Mouse (Mus musculus): ENCODE results near the gene Tnxb. TPM values are rescaled to one million over a fixed set of nuclear protein-coding genes. Genes with fewer than 3 reads are reported as not detected.

Tnxb gene
- polyA plus RNA-seq, 1 experiment: 0.77 TPM

GRCm38 (mm10) chr17:34659897-34660214 lies 10.5 kb upstream of the Tnxb start:
- Histone ChIP-seq H3K27me3 (ENCODE audit: control insufficient read depth, insufficient read depth, low read length) (no peaks in the 10 kb centered on the region), H3K4me3 (ENCODE audit: control insufficient read depth, low read depth, low read length) (no peak overlapping the region), H3K4me1 (ENCODE audit: control insufficient read depth, insufficient read depth, low read length) (no peaks in the 10 kb centered on the region; the same call in 1 of the 2 replicates), H3K36me3 (ENCODE audit: control insufficient read depth, insufficient read depth, low read length) (no peaks in the 10 kb centered on the region), H3K27ac (ENCODE audit: control insufficient read depth, insufficient read depth, low read depth, low read length) (no peak overlapping the region)
- TF ChIP-seq CTCF (IDR thresholded peaks at IDR 0.05; ENCODE audit: control insufficient read depth, insufficient read depth, insufficient replicate concordance, low read depth, low read length): no peak
- no peak for TF ChIP-seq POLR2A (IDR thresholded peaks at IDR 0.05; ENCODE audit: control insufficient read depth, low read depth, low read length)

DNA sequence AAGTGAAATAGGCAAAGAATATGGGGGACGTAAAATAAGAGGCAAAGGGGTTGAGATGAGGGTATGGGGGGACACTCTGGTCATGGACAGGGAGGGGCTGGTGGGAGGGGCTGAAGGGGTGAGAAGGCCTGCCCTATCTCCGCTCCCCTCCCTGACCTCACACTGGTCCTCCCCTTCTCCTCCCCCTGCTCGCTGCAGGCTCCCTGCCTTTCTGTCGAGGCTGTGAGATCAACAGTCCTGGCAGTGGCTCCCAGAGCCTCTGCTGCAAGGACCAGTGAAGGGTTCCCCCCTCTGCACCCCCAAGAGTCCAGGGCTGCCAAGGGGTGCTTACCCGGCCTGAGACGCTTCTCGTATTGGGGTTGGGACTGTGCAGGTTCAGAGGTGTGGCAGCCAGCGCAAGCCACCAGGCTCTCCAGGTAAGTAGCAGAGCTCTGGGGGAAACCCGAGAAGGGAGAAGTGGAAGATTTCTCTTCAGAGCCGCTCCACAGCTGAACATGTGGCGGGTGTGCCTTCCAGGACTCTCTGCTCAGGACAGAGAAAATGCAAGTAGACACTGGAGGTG lies 10.0 kb upstream of the Tnxb start:
- no peaks in the 10 kb centered on the region for H3K27me3 ChIP-seq (ENCODE audit: control insufficient read depth, insufficient read depth, low read length)
- no peak overlapping the region for H3K4me3 ChIP-seq (ENCODE audit: control insufficient read depth, low read depth, low read length)
- no peaks in the 10 kb centered on the region for H3K36me3 ChIP-seq (ENCODE audit: control insufficient read depth, insufficient read depth, low read length)
- no peaks in the 10 kb centered on the region; the same call in 1 of the 2 replicates for H3K4me1 ChIP-seq (ENCODE audit: control insufficient read depth, insufficient read depth, low read length)
- TF ChIP-seq CTCF (IDR thresholded peaks at IDR 0.05; ENCODE audit: control insufficient read depth, insufficient read depth, insufficient replicate concordance, low read depth, low read length) (no peak), POLR2A (IDR thresholded peaks at IDR 0.05; ENCODE audit: control insufficient read depth, low read depth, low read length) (no peak)
- H3K27ac ChIP-seq (ENCODE audit: control insufficient read depth, insufficient read depth, low read depth, low read length): no peak overlapping the region

- Histone ChIP-seq H3K27me3 (ENCODE audit: control insufficient read depth, insufficient read depth, low read length) (no peaks in the 10 kb centered on the region), H3K36me3 (ENCODE audit: control insufficient read depth, insufficient read depth, low read length) (no peaks in the 10 kb centered on the region), H3K4me1 (ENCODE audit: control insufficient read depth, insufficient read depth, low read length) (no peaks in the 10 kb centered on the region; the same call in 1 of the 2 replicates), H3K27ac (ENCODE audit: control insufficient read depth, insufficient read depth, low read depth, low read length) (no peak overlapping the region), H3K4me3 (ENCODE audit: control insufficient read depth, low read depth, low read length) (no peak overlapping the region)
- TF ChIP-seq POLR2A (IDR thresholded peaks at IDR 0.05; ENCODE audit: control insufficient read depth, low read depth, low read length) (no peak), CTCF (IDR thresholded peaks at IDR 0.05; ENCODE audit: control insufficient read depth, insufficient read depth, insufficient replicate concordance, low read depth, low read length) (no peak)
Observed at GRCm38 (mm10) chr17:34661121-34661591, 9.2 kb upstream of the Tnxb start.

GRCm38 (mm10) chr17:34662468-34662867 lies 7.9 kb upstream of the Tnxb start:
- Histone ChIP-seq H3K4me3 (ENCODE audit: control insufficient read depth, low read depth, low read length) (no peak overlapping the region), H3K27ac (ENCODE audit: control insufficient read depth, insufficient read depth, low read depth, low read length) (no peak overlapping the region), H3K4me1 (ENCODE audit: control insufficient read depth, insufficient read depth, low read length) (no peaks in the 10 kb centered on the region; the same call in 1 of the 2 replicates), H3K36me3 (ENCODE audit: control insufficient read depth, insufficient read depth, low read length) (no peaks in the 10 kb centered on the region), H3K27me3 (ENCODE audit: control insufficient read depth, insufficient read depth, low read length) (no peaks in the 10 kb centered on the region)
- no peak for TF ChIP-seq POLR2A (IDR thresholded peaks at IDR 0.05; ENCODE audit: control insufficient read depth, low read depth, low read length)
- TF ChIP-seq CTCF (IDR thresholded peaks at IDR 0.05; ENCODE audit: control insufficient read depth, insufficient read depth, insufficient replicate concordance, low read depth, low read length): no peak

- no peak for TF ChIP-seq CTCF (IDR thresholded peaks at IDR 0.05; ENCODE audit: control insufficient read depth, insufficient read depth, insufficient replicate concordance, low read depth, low read length)
- no peak for TF ChIP-seq POLR2A (IDR thresholded peaks at IDR 0.05; ENCODE audit: control insufficient read depth, low read depth, low read length)
- no peak overlapping the region for H3K27ac ChIP-seq (ENCODE audit: control insufficient read depth, insufficient read depth, low read depth, low read length)
- H3K4me3 ChIP-seq (ENCODE audit: control insufficient read depth, low read depth, low read length): no peak overlapping the region
- H3K27me3 ChIP-seq (ENCODE audit: control insufficient read depth, insufficient read depth, low read length): no peaks in the 10 kb centered on the region
- H3K4me1 ChIP-seq (ENCODE audit: control insufficient read depth, insufficient read depth, low read length): no peaks in the 10 kb centered on the region; the same call in 1 of the 2 replicates
- H3K36me3 ChIP-seq (ENCODE audit: control insufficient read depth, insufficient read depth, low read length): no peaks in the 10 kb centered on the region
Observed at GRCm38 (mm10) chr17:34662978-34663377, 7.4 kb upstream of the Tnxb start.

DNA sequence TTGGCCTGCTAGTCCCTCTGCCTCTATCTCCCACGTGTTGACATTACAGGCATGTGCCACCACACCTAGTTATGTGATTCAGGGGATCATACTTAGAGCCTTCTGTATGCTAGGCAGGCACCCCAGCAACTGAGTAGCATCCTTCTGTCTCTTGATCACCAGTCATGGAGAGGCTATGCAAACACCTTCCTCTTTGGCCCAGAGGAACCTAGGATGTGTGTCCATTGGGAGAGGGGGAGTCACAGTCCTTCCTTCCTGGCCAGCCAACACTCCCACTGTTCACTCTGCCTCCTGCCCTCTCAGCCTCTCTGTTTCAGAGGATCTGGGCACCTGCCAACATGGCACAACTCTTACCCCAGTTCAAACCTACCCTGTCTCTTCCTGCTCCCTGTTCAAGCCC lies 6.8 kb upstream of the Tnxb start:
- Histone ChIP-seq H3K4me3 (ENCODE audit: control insufficient read depth, low read depth, low read length) (no peak overlapping the region), H3K27ac (ENCODE audit: control insufficient read depth, insufficient read depth, low read depth, low read length) (no peak overlapping the region), H3K4me1 (ENCODE audit: control insufficient read depth, insufficient read depth, low read length) (no peaks in the 10 kb centered on the region; the same call in 1 of the 2 replicates), H3K36me3 (ENCODE audit: control insufficient read depth, insufficient read depth, low read length) (no peaks in the 10 kb centered on the region), H3K27me3 (ENCODE audit: control insufficient read depth, insufficient read depth, low read length) (no peaks in the 10 kb centered on the region)
- TF ChIP-seq CTCF (IDR thresholded peaks at IDR 0.05; ENCODE audit: control insufficient read depth, insufficient read depth, insufficient replicate concordance, low read depth, low read length): no peak
- TF ChIP-seq POLR2A (IDR thresholded peaks at IDR 0.05; ENCODE audit: control insufficient read depth, low read depth, low read length): no peak

GRCm38 (mm10) chr17:34664472-34664871 lies 5.9 kb upstream of the Tnxb start:
- Histone ChIP-seq H3K4me3 (ENCODE audit: control insufficient read depth, low read depth, low read length) (no peak overlapping the region), H3K27me3 (ENCODE audit: control insufficient read depth, insufficient read depth, low read length) (no peaks in the 10 kb centered on the region), H3K4me1 (ENCODE audit: control insufficient read depth, insufficient read depth, low read length) (no peaks in the 10 kb centered on the region; the same call in 1 of the 2 replicates), H3K27ac (ENCODE audit: control insufficient read depth, insufficient read depth, low read depth, low read length) (no peak overlapping the region), H3K36me3 (ENCODE audit: control insufficient read depth, insufficient read depth, low read length) (no peaks in the 10 kb centered on the region)
- no peak for TF ChIP-seq CTCF (IDR thresholded peaks at IDR 0.05; ENCODE audit: control insufficient read depth, insufficient read depth, insufficient replicate concordance, low read depth, low read length)
- no peak for TF ChIP-seq POLR2A (IDR thresholded peaks at IDR 0.05; ENCODE audit: control insufficient read depth, low read depth, low read length)

All from testis, adult 2 months (tissue).